Mouse (Mus musculus) lung, postnatal 14 days (tissue): ENCODE measurements around the gene Pcsk5.

Experiments used
- DNase-seq: peaks from one replicate; pipeline ENCODE4 v3.0.0; 2021

Gene Pcsk5

DNA sequence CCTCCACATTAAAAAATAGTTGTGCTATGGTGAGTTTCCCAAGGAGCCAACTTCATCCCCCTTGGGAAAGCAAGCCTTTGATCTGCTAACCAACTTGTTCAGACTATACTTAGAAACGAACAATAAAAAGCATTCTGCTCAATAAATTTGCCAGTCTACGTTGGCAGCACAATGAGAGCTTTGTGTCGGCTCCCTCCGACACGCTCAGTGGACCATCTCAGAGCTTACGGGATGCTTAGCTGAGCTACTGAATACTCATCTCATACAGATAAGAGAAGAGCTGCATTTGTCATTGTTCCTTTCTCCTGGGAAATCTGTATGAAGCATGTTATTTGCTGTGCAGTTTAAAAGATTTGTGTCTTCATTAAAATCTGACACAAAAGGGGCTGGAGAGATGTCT lies 451.0 kb downstream of the Pcsk5 start:
- DNase-seq, result no peak

DNA sequence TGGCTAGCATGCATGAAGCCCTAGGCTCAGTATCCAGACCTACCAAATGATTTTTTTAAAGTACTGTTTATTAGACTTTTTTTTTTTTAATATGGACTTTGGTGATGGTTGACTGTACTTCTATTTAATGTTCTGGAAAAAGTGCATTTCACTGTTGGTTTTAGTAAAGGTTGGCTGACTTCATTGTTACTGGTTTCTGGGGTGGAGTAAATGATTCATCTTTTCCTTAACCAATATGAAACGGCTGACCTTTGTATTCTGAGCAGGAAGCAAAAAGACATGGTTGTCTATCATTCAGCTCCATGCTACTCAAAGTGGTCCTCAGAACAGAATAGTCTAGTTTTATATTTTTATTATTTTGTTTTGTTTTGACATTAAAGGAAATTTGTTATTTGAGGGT lies 452.0 kb downstream of the Pcsk5 start:
- DNase-seq, result no peak

DNA sequence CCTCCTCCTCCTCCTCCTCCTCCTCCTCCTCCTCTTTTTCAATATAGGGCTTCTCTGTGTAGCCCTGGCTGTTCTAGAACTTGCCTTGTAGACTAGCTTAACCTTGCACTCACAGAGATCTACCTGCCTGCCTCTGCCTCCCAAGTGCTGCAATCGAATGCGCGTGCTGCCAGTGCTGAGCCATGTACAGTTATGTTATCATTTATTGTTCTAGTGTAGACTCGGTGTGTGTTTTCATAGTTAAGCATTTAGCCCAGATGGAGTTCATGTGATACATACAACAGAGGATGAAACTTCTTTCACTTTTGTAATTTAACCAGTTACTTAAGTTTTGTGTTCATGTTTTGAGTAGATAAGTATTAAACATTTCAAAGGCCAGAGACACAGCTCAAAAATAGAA lies 452.4 kb downstream of the Pcsk5 start:
- no peak for DNase-seq

DNA sequence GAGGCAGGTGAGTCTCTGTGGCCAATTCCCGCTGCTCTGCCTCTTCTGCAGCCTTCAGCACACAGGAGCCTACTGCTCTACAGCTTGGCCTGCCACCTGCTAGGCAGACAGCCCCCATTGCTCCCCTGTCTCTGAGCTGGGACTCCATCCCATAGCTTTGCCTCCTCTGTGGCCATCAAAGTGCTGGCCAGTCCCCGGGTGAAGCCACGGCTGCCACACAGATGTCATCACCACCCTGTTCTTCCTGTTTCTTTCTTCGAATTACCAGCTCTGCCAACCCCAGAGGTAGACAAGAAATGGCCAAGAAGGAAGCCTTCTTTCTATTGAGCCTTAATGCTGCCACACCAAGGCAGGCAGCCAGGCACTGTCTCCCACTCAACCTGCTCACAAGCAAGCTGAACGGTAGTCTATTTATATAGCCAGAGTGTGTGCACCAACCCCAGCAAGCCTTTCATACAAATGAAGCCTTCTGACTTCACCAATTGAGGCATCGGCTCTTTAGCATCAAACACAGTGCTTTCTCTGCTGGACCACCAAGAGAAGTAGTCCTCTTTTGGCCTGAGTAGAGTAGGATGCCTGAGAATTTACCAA lies 454.5 kb downstream of the Pcsk5 start:
- DNase-seq, result no peak
